Mouse (Mus musculus): ENCODE results near the gene Ykt6.
"Not testable (repeated sequence)": the region's sequence is repeated elsewhere in the genome, so short reads cannot be mapped to it uniquely, and the experiment has no call there.

Ykt6 gene

GRCm38 (mm10) chr11:5994880-5995279 lies 39.4 kb downstream of the Ykt6 start:
- DNase-seq (ENCODE audit: low spot score), result no peak

DNA sequence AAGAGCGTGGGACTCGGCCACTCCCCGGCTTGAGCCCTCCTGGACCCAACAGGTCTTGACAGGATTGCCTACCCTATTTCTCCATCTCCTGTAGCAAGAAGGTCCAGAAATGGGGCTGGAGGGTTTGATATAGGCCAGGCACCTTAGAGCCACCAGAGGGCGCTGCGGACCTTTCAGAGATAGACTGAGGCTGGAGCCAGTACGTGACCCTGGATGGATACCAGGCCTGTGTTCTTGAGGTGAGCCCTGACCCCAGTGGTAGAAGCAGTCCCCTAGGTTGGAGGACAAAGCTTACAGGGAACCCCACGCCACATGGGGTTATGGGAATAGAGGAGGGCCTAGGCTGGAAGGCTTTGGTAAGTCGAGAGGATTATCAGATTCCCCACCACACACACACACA lies 40.5 kb downstream of the Ykt6 start:
- peak; percentile 89 for DNase-seq (ENCODE audit: low spot score)

GRCm38 (mm10) chr11:5998472-5998871 lies 43.0 kb downstream of the Ykt6 start:
- no peak for DNase-seq (ENCODE audit: low spot score)

DNA sequence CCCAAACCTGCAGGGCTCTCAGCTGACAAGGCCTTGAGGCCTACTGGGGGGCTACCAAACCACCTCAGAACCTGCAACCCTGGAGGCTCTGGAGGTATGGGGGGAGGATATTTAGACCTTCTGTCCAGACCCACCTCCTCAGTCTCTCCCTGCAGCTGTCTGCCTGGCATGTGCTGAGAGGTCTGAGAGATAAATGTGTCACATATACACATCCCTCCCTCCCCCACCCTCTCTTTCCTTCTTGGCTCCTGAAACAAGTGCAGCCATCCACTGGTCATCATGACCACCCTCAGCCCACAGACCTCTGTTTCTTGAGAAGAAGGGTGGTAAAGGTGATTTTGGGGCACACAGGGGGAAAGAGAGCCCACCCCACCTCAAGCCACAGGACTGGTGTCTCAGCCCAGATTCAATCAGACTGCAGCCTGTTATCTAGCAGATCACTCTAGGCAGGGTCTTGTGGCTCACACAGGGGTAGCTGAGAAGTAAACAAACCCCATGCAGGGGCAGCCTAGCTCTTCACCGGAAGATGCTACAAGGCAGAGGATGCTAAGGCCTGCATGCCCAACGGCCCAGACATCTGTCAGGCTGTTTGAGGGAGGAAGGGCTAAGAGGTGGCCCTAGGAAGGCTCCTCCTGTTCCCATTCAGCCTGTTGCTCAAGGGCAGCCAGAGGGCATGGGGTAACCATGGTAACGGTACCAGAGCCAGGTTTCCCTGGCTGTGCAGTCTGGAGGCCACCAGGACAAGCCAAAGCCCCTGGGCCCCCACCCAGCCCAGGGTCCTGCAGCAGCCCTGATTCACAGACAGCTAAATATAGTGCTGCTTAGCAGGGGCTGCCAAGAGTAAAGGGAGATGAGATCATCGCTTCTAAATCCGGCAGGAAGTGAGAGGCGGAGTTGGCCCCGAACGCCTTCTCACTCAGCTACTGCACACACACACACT lies 44.6 kb downstream of the Ykt6 start:
- DNase-seq (ENCODE audit: low spot score), result peak; percentile 31

DNA sequence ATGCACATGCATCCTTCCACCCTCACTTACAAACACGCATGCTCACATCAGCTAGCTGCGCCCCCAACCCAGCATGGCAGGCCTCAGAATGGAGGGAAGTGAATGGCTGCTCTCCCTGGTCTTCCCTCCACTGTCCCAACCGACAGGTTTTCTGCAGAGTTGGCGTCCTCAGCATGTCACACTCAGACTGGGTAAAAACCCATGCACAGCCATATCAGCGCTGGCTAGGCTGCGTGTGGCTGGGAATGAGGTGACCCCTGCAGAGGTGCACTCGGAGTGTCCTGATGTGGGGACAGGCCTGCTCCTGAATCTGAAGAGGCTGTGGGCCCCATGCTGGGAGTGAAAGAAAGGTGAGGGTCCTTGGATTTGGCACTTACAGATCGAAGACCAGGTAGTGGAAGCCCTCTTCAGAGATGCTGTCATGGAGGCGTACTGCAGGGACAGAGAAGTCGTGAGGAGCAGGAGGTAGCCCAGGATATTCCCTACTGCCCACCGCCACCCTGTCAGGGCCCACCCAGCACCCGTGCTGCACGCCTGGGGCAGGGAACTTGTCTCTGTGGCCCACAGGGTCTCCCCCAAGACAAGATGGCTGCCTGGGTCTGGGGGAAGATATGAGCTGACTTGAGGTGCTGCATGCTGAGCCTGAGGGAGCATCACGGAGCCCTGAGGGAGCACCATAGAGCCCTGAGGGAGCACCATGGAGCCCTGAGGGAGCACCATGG lies 45.6 kb downstream of the Ykt6 start:
- no peak for DNase-seq (ENCODE audit: low spot score)

DNA sequence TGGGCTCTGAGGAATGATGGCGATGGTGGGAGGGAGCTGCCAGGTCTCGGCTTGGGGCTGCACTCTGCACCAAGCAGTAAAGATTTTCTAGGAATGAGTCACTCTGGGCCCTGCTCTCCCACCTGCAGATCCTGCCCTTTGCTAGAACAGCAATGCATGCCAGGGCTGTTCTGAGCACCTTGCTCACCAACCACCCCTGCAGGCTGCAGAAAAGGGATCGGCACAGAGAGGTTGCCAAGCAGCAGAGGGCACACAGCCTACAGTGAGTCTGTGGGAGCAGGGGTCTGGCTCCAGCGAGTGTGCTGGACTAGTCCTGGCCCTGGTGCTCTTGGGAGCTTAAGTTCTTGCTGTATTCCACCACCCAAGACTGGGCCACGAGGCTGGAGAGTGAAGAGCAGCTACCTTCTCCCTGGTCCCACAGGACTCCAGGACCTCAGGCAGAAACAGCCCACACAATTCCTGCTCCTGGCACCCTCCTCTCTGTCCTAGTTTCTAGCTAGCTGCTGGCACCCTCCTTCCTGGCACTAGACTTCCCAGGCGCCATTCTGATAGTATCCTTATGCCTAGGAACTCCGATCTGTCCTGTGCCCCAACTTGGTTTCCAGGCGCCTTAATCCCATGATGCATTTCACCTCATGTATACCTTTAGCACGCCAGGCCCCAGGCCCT lies 46.6 kb downstream of the Ykt6 start:
- DNase-seq (ENCODE audit: low spot score), result no peak

DNA sequence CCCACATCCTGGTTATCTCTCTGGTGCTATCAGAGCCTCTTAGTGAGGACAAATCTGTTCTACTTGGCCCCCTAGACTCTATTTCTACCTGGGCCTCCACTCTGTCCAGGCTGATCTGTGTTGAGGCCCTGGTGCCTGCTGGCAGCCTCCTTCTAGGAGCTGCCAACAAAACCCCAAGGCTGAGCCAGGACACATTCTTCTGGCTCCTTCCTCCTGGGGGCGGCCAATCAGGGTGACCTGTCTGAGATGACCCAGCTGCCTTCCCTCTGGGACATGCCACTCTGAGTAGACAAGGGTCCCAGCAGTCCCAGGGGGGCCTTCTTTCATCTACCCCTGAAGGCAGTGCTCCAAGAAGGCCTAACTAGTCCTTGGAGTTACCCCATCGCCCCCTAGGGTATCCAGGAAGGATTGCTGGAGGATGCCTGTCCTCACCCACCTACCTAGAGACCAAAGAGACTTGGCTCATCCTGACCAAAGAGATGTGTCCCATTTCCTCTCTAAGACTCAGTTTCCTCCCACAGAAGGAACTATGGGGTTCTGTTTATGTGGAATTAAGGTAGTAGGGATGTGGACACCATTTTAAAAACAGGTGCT lies 47.6 kb downstream of the Ykt6 start:
- no peak for DNase-seq (ENCODE audit: low spot score)

DNA sequence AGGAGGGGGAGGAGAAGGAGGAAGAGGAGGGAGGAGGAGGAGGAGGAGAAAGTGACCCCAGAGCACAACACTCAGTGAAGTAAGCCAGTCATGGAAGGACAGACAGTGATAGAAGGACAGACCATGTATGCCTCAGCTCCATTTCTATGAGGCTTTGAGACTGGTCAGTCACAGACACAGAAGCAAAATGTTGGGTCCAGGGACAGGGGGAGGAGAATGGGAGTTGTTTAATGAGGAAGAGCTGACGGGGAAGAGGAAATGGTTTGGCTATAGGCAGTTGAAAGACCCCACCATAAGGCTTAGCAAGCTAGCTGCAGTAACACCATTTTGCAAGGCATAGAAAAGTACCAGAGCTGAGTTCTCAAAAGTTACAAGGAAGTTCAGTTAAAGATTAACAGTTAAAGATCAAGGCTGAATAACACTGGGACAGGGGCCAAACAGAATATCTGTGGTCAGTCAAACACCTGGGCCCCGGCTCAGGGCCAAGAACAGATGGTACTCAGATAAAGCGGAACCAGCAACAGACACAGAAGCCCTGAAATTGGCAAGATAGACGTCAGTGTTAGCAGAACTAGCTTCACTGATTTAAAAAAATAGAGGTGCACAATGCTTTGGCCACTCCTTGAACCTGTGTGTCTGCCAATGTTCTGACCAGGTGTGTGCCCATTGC lies 50.0 kb downstream of the Ykt6 start:
- DNase-seq (ENCODE audit: low spot score), result not testable (repeated sequence)

GRCm38 (mm10) chr11:6006351-6007009 lies 51.0 kb downstream of the Ykt6 start:
- DNase-seq (ENCODE audit: low spot score), result not testable (repeated sequence)

DNA sequence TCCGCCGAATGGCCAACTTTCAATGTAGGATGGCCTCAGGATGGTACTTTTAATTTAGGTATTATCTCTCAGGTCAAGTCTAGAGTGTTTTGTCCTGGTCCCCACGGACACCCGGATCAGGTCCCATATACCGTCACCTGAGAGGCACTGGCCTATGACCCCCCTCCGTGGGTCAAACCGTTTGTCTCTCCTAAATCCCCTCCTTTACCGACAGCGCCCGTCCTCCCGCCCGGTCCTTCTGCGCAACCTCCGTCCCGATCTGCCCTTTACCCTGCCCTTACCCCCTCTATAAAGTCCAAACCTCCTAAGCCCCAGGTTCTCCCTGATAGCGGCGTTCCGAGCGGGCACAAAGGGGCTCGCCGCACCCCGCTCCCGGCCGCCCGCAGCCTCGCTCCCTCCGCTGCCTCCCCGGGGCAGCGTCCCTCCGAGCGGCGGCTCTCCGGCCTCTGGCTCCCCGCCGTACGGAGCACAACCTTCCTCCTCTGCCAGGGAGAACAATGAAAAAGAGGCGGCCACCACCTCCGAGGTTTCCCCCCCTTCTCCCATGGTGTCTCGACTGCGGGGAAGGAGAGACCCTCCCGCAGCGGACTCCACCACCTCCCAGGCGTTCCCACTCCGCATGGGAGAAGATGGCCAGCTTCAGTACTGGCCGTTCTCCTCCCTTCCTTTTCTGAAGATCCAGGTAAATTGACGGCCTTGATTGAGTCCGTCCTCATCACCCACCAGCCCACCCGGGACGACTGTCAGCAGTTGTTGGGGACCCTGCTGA lies 51.7 kb downstream of the Ykt6 start:
- not testable (repeated sequence) for DNase-seq (ENCODE audit: low spot score)

GRCm38 (mm10) chr11:6007779-6008128 lies 52.3 kb downstream of the Ykt6 start:
- not testable (repeated sequence) for DNase-seq (ENCODE audit: low spot score)

- DNase-seq (ENCODE audit: low spot score), result not testable (repeated sequence)
Measured at GRCm38 (mm10) chr11:6010751-6011482, 55.4 kb downstream of the Ykt6 start.

GRCm38 (mm10) chr11:6011879-6012278 lies 56.4 kb downstream of the Ykt6 start:
- no peak for DNase-seq (ENCODE audit: low spot score)

GRCm38 (mm10) chr11:6013359-6013758 lies 57.9 kb downstream of the Ykt6 start:
- DNase-seq (ENCODE audit: low spot score), result no peak

DNA sequence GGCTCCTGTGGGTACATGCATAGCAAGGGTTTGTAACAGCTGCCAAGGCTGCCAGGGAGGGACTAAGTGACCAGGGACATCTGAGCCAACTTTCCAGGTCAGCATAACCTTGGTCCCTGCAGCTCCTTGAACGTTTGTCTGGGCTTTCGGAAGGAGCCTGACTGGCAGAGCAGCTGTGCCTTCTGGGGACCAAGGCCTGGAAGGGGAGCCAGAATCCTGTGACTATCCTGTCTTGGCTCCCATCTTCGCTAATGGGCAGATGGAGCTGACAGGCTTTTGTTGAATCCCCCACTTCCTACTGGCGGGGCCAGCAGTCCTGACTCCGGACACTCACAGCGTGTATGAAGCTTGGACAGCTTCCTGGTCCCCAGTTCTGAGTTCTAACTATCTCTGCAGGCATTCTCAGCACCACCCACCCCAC lies 59.5 kb downstream of the Ykt6 start:
- DNase-seq (ENCODE audit: low spot score), result no peak

DNA sequence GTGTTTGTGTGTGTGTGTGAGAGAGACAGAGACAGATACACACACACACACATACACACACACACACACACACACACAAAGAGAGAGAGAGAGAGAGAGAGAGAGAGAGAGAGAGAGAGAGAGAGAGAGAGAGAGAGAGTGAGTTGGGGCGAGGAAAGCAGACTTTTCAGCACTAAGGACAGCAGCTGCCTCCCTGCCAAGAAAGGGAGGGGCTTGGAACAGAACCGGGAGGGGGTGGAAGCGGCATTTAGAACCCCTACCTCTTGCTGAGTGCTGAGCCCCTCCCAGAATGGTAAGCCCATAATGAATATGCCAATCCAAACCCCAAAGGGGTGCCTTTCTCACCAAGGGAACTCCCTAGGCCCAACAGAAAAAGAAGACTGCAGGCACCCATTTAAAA lies 60.9 kb downstream of the Ykt6 start:
- no peak for DNase-seq (ENCODE audit: low spot score)

DNA sequence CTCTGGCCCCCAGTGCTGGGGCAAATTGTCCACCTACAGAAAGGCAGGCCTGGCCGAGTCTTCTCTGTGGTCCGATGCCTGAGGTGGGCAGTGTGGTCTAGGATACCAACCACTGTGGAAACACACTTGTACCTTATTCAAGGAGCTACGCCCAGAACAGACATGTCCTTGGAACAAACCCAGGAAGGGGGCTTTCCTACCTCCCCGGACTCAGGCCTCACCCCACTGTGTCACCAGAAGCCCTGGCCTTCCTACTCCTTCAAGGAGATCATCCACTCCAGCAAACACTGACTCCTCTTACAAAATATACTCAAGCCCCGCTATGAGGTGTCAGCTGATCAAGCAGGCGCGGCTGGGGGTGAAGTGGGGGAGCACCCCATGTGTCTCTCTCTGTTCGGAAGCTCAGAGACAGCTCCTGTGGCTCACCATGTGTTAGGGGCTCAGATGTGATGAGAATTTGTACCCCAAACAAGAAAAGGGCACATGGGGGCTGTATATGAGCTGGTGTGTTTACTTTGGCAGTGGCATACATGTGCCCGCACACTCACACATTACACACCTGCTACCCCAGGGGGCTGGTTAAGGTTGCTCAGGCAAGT lies 61.4 kb downstream of the Ykt6 start:
- no peak for DNase-seq (ENCODE audit: low spot score)

Measured in urinary bladder, postnatal 25 days (tissue).